Mouse (Mus musculus) inflammation-experienced regulatory T-cells (primary cell): Measurements from ENCODE around the gene Cdc42ep5. TPM values are rescaled to one million over a fixed set of nuclear protein-coding genes. Genes with fewer than 3 reads are reported as not detected.

Experiments used
- polyA plus RNA-seq, 2 experiments: library from polyadenylated mRNA; unstranded; fragments of 100-300 nt; shearing (Covaris generic); gene quantifications; one replicate each; pipeline ENCODE4 v1.2.1; 2017

The Cdc42ep5 gene
- polyA plus RNA-seq = under 1 TPM in 1 of 2 experiments, not detected in 1; 0.61 TPM

DNA sequence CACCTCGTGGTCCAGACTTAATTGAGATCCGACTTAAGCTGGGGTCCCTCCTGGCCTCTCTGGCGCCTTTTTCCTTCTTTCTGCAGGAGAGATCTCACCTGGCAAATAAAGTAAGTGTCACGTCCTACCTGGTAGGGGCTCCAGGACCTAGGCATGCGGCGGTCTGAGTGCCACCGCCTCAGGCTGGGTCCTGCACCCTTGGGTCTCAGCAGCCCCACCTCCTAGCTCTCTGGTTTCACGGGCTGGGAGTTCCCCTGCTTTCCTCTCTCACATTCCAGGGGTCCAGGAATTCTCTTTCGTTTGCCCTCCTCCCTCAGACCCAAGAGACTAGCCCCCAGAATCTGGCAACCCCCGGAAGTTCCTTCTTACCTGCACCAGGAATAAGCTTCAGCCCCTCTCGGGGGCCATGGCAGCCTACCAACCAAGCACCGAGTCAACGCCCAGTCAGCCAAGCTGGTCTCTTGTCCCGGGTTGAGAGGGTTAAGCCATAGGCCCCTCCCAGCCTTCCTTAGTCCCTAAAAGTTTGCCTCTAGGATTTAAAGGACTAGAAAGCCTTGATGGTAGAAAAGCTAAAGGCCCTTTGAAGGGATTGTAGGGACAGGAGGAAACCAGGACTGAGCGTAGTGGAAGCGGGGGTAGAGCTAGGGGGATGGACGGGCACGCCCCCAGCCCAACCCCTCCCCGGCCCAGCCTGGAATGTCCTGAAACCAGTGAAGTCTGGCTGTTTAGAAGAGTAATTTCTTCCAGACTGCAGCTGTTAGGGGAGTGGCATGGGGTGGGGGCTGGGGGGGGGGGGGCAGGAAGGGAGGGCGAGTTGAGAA lies at the start of gene Cdc42ep5:
TSS of gene Cdc42ep5 (minus strand) at position 771 of the 821 bp plus-strand sequence.

DNA sequence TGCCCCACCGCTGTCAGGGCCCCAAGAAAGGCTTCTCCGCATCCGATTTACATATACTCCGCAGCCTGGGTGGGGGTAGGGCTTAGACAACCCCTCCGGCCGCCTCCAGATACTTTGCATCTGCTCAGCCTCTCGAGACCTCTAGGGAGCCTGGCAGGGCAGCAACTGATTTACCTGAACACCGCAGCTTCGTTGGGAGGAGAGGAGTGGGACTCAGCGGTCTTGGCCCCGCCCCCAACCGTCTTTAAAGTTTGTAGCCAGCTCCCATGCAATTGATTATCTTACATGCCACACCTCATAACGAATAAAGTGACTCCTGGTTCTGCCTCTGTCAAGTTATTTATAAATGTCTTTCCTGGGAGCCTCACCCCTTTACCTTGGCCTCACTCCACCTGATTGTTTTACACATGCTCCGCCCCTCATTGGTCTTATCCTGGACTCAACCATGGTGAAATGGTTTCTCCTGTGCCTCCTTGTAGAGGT lies 14.6 kb downstream of the Cdc42ep5 start, which contains the start of gene Leng9:
TSS of gene Leng9 (minus strand) at position 316 of the 483 bp plus-strand sequence.

GRCm38 (mm10) chr7:4136771-4137531 lies 27.7 kb downstream of the Cdc42ep5 start, which contains the start of gene Leng8:
Leng8 (plus strand) TSS chr7:4137039.

GRCm38 (mm10) chr7:4119344-4119902 lies 45.2 kb downstream of the Cdc42ep5 start, which contains the start of gene Ttyh1:
Ttyh1 (plus strand) TSS chr7:4119408.

Other genes starting within 250 kb of the Cdc42ep5 start
- gene Lilra6, start 249.4 kb downstream of the Cdc42ep5 start, polyA plus RNA-seq = 1 to 10 TPM in 1 of 2 experiments, under 1 TPM in 1; 0.33 to 2.1 TPM
- 1 to 10 TPM; 2.9 to 7.9 TPM for gene Lair1, start 101.7 kb downstream of the Cdc42ep5 start, polyA plus RNA-seq
- 1 to 10 TPM; 1.1 to 3.2 TPM for gene Ttyh1, start 45.5 kb downstream of the Cdc42ep5 start, polyA plus RNA-seq
- 100 to 1,000 TPM; 148 to 166 TPM for gene Leng8, start 27.8 kb downstream of the Cdc42ep5 start, polyA plus RNA-seq
- gene Leng9, start 14.5 kb downstream of the Cdc42ep5 start, polyA plus RNA-seq = 10 to 100 TPM in 1 of 2 experiments, 1 to 10 TPM in 1; 8.8 to 13.5 TPM
- 1 to 10 TPM in 1 of 2 experiments, not detected in 1; 1.6 TPM for gene Lilra5, start 72.9 kb upstream of the Cdc42ep5 start, polyA plus RNA-seq
- gene Ncr1, start 172.9 kb upstream of the Cdc42ep5 start, polyA plus RNA-seq = under 1 TPM in 1 of 2 experiments, not detected in 1; 0.32 TPM
- gene Gp6, start 232.9 kb upstream of the Cdc42ep5 start, polyA plus RNA-seq = under 1 TPM in 1 of 2 experiments, not detected in 1; 0.42 TPM